Mouse (Mus musculus): ENCODE results near the gene Gm10666. TPM values are rescaled to one million over a fixed set of nuclear protein-coding genes. Genes with fewer than 3 reads are reported as not detected.

Gm10666 gene
- polyA plus RNA-seq (2012; rRNA removed): not detected in 2 replicates

DNA sequence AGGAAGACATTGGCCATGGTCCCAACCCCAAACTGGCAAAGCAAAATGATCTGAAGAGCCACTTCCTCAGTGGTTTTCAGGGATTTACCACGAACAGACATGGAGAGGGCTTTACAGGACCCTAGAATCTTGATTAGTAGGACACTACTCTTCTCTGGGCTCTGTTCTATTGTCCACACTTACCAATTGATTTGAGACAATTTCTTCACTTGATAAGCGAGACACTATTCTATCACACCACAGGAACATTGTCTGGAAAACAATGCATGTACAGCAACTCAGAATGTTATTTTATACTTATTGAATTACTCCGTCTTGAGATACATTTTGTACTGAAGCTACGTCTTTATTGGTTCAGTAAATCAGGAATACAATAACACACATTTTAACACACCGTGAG is at the start of gene Gm10666:
Gene Gm10666, minus strand, starts transcription at position 101 of the 400 bp plus-strand sequence.

DNA sequence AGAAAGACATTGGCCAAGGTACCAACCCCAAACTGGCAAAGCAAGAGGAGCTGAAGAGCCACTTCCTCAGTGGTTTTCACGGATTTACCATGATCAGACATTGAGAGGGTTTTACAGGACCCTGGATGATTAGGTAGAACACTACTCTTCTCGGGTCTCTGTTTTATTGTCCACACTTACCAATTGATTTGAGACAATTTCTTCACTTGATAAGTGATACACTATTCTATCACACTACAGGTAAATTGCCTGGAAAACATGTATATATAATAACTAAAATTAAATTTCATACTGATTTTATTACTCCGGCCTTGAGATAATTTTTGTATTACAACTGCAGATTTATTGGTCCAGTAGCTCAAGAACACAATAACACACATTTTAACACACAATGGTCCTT is 29.4 kb upstream of the Gm10666 start, which contains the start of gene Vmn1r142:
Gene Vmn1r142, minus strand, starts transcription at position 101 of the 400 bp plus-strand sequence.

DNA sequence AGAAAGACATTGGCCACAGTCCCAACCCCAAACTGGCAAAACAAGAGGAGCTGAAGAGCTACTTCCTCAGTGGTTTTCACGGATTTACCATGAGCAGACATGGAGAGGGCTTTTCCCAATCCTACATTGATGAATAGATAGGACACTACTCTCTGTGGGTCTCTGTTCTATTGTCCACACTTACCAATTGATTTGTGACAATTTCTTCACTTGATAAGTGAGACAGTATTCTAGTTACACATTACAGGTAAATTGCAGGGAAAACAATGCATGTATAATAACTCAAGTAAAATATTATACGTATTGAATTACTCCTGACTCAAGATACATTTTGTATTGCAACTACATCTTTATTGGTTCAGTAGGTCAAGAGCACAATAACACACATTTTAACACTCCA is 16.4 kb downstream of the Gm10666 start, which contains the start of gene Gm16451:
Gene Gm16451, minus strand, starts transcription at position 101 of the 400 bp plus-strand sequence.

Other genes with a start within 250 kb of the Gm10666 start
- gene Gm5891, start 213.4 kb downstream of the Gm10666 start, polyA plus RNA-seq (2012; rRNA removed): not detected in 2 replicates
- gene Vmn1r137, start 140.2 kb downstream of the Gm10666 start, polyA plus RNA-seq (2012; rRNA removed): not detected in 2 replicates
- not detected in 2 replicates for gene Vmn1r138, start 105.8 kb downstream of the Gm10666 start, polyA plus RNA-seq (2012; rRNA removed)
- not detected in 2 replicates for gene Gm6176, start 78.4 kb downstream of the Gm10666 start, polyA plus RNA-seq (2012; rRNA removed)
- gene Vmn1r139, start 65.7 kb downstream of the Gm10666 start, polyA plus RNA-seq (2012; rRNA removed): 0.41 and 0.54 TPM in 2 replicates
- not detected in 2 replicates for gene Gm16451, start 16.5 kb downstream of the Gm10666 start, polyA plus RNA-seq (2012; rRNA removed)
- not detected in 2 replicates for gene Vmn1r142, start 29.3 kb upstream of the Gm10666 start, polyA plus RNA-seq (2012; rRNA removed)
- not detected in 2 replicates for gene Vmn1r143, start 54.6 kb upstream of the Gm10666 start, polyA plus RNA-seq (2012; rRNA removed)
- not detected in 2 replicates for gene Gm8653, start 66.5 kb upstream of the Gm10666 start, polyA plus RNA-seq (2012; rRNA removed)
- gene Gm8453, start 94.7 kb upstream of the Gm10666 start, polyA plus RNA-seq (2012; rRNA removed): not detected in 2 replicates
- not detected in 2 replicates for gene Gm4187, start 195.0 kb upstream of the Gm10666 start, polyA plus RNA-seq (2012; rRNA removed)
- not detected in 2 replicates for gene Gm8660, start 236.3 kb upstream of the Gm10666 start, polyA plus RNA-seq (2012; rRNA removed)